Mouse (Mus musculus): ENCODE results near the gene Msh3. TPM values are rescaled to one million over a fixed set of nuclear protein-coding genes. Genes with fewer than 3 reads are reported as not detected.
A peak's percentile ranks its signal among the peaks of the same experiment; 100 is the strongest.

Gene Msh3
- polyA plus RNA-seq, 1 experiment from 2014 or later, result 27.5 TPM

- Histone ChIP-seq H3K9ac (no peak overlapping the region), H3K27ac (no peak overlapping the region), H3K4me1 (replicated peaks; ENCODE audit: control insufficient read depth, insufficient read depth, low read length) (no peaks in the 10 kb centered on the region), H3K9me3 (ENCODE audit: control insufficient read depth, low read length) (no peaks in the 10 kb centered on the region), H3K36me3 (replicated peaks; ENCODE audit: control insufficient read depth, insufficient read depth) (no peaks in the 10 kb centered on the region), H3K27me3 (ENCODE audit: control insufficient read depth, insufficient read depth, low read length) (no peaks in the 10 kb centered on the region), H3K4me2 (replicated peaks) (no peak overlapping the region), H3K4me3 (replicated peaks; ENCODE audit: low read length) (no peak overlapping the region)
- 93% methylated on average over 2 of the region's 2 CpGs for WGBS
- DNase-seq (ENCODE audit: low spot score), result no peak
- no peak for ATAC-seq (ENCODE audit: low FRiP score)
These were observed 6.8 kb upstream of the Msh3 start for GRCm38 (mm10) chr13:92361609-92362008.

DNA sequence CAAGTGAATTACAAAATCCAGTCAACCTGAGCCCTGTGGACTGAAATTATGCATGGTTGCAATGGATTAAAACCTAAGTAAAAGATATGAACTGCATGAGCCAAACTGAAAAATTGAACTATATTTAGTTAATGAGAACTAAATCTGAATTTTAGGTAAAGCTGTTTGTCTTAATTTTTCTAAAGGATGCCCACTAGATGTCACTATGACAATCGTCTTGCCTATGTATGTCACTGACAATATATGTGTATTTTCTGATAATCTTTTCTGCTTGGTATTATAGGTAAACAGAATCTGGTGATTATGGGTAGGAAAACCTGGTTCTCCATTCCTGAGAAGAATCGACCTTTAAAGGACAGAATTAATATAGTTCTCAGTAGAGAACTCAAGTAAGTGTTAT lies 2.8 kb upstream of the Msh3 start:
- 68% methylated on average over 2 of the region's 2 CpGs for WGBS
- DNase-seq (ENCODE audit: low spot score) (no peak), ATAC-seq (ENCODE audit: low FRiP score) (no peak)
- Histone ChIP-seq H3K4me3 (replicated peaks; ENCODE audit: low read length) (no peak overlapping the region), H3K4me1 (replicated peaks; ENCODE audit: control insufficient read depth, insufficient read depth, low read length) (peaks cover 16% of the 10 kb centered on the region), H3K9ac (no peak overlapping the region), H3K36me3 (replicated peaks; ENCODE audit: control insufficient read depth, insufficient read depth) (no peaks in the 10 kb centered on the region), H3K27me3 (ENCODE audit: control insufficient read depth, insufficient read depth, low read length) (no peaks in the 10 kb centered on the region), H3K4me2 (replicated peaks) (no peak overlapping the region), H3K9me3 (ENCODE audit: control insufficient read depth, low read length) (no peaks in the 10 kb centered on the region), H3K27ac (no peak overlapping the region)

DNA sequence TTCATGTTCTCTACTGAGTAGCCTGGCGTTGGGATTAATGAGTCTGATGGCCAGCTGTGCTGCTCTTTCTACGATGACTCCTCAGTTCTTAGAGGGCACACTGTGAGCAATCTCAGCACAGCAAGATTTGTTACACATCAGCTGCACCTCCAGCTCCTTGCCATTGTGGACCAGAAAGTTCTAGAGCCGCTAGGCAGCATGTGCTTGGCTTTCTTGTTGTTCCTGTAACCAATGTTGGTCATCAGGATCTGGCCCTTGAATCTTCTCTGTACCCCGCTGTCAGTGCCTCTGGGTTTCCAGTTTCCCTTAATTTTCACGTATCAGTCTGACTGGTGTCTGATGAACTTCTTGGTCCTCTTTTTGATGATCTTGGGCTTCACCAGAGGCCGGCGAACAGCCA lies 1.6 kb upstream of the Msh3 start:
- no peak overlapping the region for H3K9ac ChIP-seq
- 74% methylated on average over 7 of the region's 7 CpGs for WGBS
- H3K4me3 ChIP-seq (replicated peaks; ENCODE audit: low read length), result no peak overlapping the region
- no peaks in the 10 kb centered on the region for H3K9me3 ChIP-seq (ENCODE audit: control insufficient read depth, low read length)
- H3K4me1 ChIP-seq (replicated peaks; ENCODE audit: control insufficient read depth, insufficient read depth, low read length), result peaks cover 16% of the 10 kb centered on the region
- H3K36me3 ChIP-seq (replicated peaks; ENCODE audit: control insufficient read depth, insufficient read depth), result no peaks in the 10 kb centered on the region
- H3K27me3 ChIP-seq (ENCODE audit: control insufficient read depth, insufficient read depth, low read length), result no peaks in the 10 kb centered on the region
- DNase-seq (ENCODE audit: low spot score) (no peak), ATAC-seq (ENCODE audit: low FRiP score) (no peak)
- H3K4me2 ChIP-seq (replicated peaks), result peak overlapping the region; percentile 95
- no peak overlapping the region for H3K27ac ChIP-seq

GRCm38 (mm10) chr13:92355272-92355643 lies 455 bp upstream of the Msh3 start:
- Histone ChIP-seq H3K36me3 (replicated peaks; ENCODE audit: control insufficient read depth, insufficient read depth) (no peaks in the 10 kb centered on the region), H3K27me3 (ENCODE audit: control insufficient read depth, insufficient read depth, low read length) (no peaks in the 10 kb centered on the region), H3K4me3 (replicated peaks; ENCODE audit: low read length) (peak overlapping the region; percentile 48), H3K9me3 (ENCODE audit: control insufficient read depth, low read length) (no peaks in the 10 kb centered on the region), H3K4me2 (replicated peaks) (peak overlapping the region; percentile 95), H3K27ac (no peak overlapping the region), H3K4me1 (replicated peaks; ENCODE audit: control insufficient read depth, insufficient read depth, low read length) (peaks cover 16% of the 10 kb centered on the region), H3K9ac (peak overlapping the region; percentile 46)
- 1% methylated on average over 24 of the region's 24 CpGs for WGBS
- DNase-seq (ENCODE audit: low spot score) (no peak), ATAC-seq (ENCODE audit: low FRiP score) (peak; percentile 52)

DNA sequence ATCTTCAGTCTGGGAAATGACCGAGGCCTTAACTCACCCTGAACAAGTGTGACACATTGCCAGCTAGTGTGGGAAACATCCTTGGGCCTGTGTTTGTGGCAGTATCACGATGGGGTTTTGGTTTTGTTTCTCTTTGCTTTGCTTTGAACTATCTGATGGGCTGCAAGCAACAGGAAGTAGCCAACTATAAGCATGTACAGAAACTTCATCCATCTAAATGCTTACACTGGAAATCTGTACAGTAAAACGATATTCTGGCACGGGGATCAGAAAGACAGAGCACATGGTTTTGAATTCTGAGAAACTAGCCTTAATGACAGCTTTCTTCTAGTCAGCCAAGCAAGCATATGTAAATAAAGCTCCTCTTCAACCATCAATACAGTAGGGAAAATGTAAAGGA lies 847 bp downstream of the Msh3 start:
- DNase-seq (ENCODE audit: low spot score), result peak; percentile 41
- whole genome bisulfite sequencing, result 20% methylated on average over 4 of the region's 4 CpGs
- peak overlapping the region; percentile 52 for H3K9ac ChIP-seq

GRCm38 (mm10) chr13:92351100-92351499 lies 3.7 kb downstream of the Msh3 start:
- H3K9me3 ChIP-seq (ENCODE audit: control insufficient read depth, low read length), result no peaks in the 10 kb centered on the region
- no peak overlapping the region for H3K4me3 ChIP-seq (replicated peaks; ENCODE audit: low read length)
- no peak overlapping the region for H3K27ac ChIP-seq
- WGBS, result 94% methylated on average over 6 of the region's 6 CpGs
- H3K27me3 ChIP-seq (ENCODE audit: control insufficient read depth, insufficient read depth, low read length), result no peaks in the 10 kb centered on the region
- no peak overlapping the region for H3K4me2 ChIP-seq (replicated peaks)
- no peak overlapping the region for H3K9ac ChIP-seq
- peaks cover 29% of the 10 kb centered on the region for H3K36me3 ChIP-seq (replicated peaks; ENCODE audit: control insufficient read depth, insufficient read depth)
- peaks cover 16% of the 10 kb centered on the region for H3K4me1 ChIP-seq (replicated peaks; ENCODE audit: control insufficient read depth, insufficient read depth, low read length)
- no peak for DNase-seq (ENCODE audit: low spot score)
- no peak for ATAC-seq (ENCODE audit: low FRiP score)

More for the DNA sequence above, 847 bp downstream of the Msh3 start:
- Histone ChIP-seq H3K27ac (peak overlapping the region; percentile 63), H3K4me3 (replicated peaks; ENCODE audit: low read length) (peak overlapping the region; percentile 48), H3K4me2 (replicated peaks) (peak overlapping the region; percentile 95), H3K36me3 (replicated peaks; ENCODE audit: control insufficient read depth, insufficient read depth) (0 out of 2 replicates have a peak, but pooled peaks cover 3% of the 10 kb centered on the region), H3K27me3 (ENCODE audit: control insufficient read depth, insufficient read depth, low read length) (no peaks in the 10 kb centered on the region), H3K9me3 (ENCODE audit: control insufficient read depth, low read length) (no peaks in the 10 kb centered on the region), H3K4me1 (replicated peaks; ENCODE audit: control insufficient read depth, insufficient read depth, low read length) (peaks cover 16% of the 10 kb centered on the region)
- ATAC-seq (ENCODE audit: low FRiP score), result no peak

- Histone ChIP-seq H3K9me3 (ENCODE audit: control insufficient read depth, low read length) (no peaks in the 10 kb centered on the region), H3K36me3 (replicated peaks; ENCODE audit: control insufficient read depth, insufficient read depth) (peaks cover 71% of the 10 kb centered on the region), H3K27ac (no peak overlapping the region), H3K4me1 (replicated peaks; ENCODE audit: control insufficient read depth, insufficient read depth, low read length) (no peaks in the 10 kb centered on the region), H3K9ac (no peak overlapping the region), H3K4me3 (replicated peaks; ENCODE audit: low read length) (no peak overlapping the region), H3K4me2 (replicated peaks) (no peak overlapping the region), H3K27me3 (ENCODE audit: control insufficient read depth, insufficient read depth, low read length) (no peaks in the 10 kb centered on the region)
- ATAC-seq (ENCODE audit: low FRiP score) (no peak), DNase-seq (ENCODE audit: low spot score) (no peak)
- WGBS, result 79% methylated on average over 5 of the region's 5 CpGs
These were observed 8.5 kb downstream of the Msh3 start for GRCm38 (mm10) chr13:92346338-92346737.

DNA sequence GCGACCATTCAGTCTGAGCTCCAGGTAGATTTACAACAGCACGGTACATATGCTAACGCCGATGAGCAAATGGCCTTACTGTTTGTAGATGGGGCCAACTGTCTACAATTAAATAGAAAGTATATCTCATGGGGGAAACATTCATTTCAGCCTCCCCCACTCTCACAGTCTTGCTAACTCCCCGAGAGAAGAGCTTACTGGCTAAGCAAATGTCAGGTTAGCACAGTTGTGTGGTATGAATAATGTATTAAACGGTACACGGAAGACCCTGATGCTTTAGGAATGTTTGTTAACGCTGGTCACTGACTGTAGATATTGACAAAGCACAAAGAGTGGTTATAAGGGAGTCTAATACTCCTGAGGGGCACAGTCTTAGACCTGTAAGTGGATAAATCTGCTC lies 10.8 kb downstream of the Msh3 start:
- ATAC-seq (ENCODE audit: low FRiP score) (no peak), DNase-seq (ENCODE audit: low spot score) (no peak)
- H3K9ac ChIP-seq, result no peak overlapping the region
- no peak overlapping the region for H3K27ac ChIP-seq
- peaks cover 80% of the 10 kb centered on the region for H3K36me3 ChIP-seq (replicated peaks; ENCODE audit: control insufficient read depth, insufficient read depth)
- H3K4me1 ChIP-seq (replicated peaks; ENCODE audit: control insufficient read depth, insufficient read depth, low read length), result no peaks in the 10 kb centered on the region
- no peaks in the 10 kb centered on the region for H3K9me3 ChIP-seq (ENCODE audit: control insufficient read depth, low read length)
- no peak overlapping the region for H3K4me2 ChIP-seq (replicated peaks)
- 90% methylated on average over 8 of the region's 8 CpGs for WGBS
- no peaks in the 10 kb centered on the region for H3K27me3 ChIP-seq (ENCODE audit: control insufficient read depth, insufficient read depth, low read length)
- no peak overlapping the region for H3K4me3 ChIP-seq (replicated peaks; ENCODE audit: low read length)

GRCm38 (mm10) chr13:92339787-92340186 lies 15.0 kb downstream of the Msh3 start:
- Histone ChIP-seq H3K27ac (no peak overlapping the region), H3K36me3 (replicated peaks; ENCODE audit: control insufficient read depth, insufficient read depth) (peaks cover 44% of the 10 kb centered on the region), H3K9ac (no peak overlapping the region), H3K4me2 (replicated peaks) (no peak overlapping the region), H3K4me3 (replicated peaks; ENCODE audit: low read length) (no peak overlapping the region), H3K9me3 (ENCODE audit: control insufficient read depth, low read length) (no peaks in the 10 kb centered on the region), H3K4me1 (replicated peaks; ENCODE audit: control insufficient read depth, insufficient read depth, low read length) (no peaks in the 10 kb centered on the region), H3K27me3 (ENCODE audit: control insufficient read depth, insufficient read depth, low read length) (no peaks in the 10 kb centered on the region)
- DNase-seq (ENCODE audit: low spot score), result no peak
- WGBS, result 97% methylated on average over 3 of the region's 3 CpGs
- no peak for ATAC-seq (ENCODE audit: low FRiP score)

DNA sequence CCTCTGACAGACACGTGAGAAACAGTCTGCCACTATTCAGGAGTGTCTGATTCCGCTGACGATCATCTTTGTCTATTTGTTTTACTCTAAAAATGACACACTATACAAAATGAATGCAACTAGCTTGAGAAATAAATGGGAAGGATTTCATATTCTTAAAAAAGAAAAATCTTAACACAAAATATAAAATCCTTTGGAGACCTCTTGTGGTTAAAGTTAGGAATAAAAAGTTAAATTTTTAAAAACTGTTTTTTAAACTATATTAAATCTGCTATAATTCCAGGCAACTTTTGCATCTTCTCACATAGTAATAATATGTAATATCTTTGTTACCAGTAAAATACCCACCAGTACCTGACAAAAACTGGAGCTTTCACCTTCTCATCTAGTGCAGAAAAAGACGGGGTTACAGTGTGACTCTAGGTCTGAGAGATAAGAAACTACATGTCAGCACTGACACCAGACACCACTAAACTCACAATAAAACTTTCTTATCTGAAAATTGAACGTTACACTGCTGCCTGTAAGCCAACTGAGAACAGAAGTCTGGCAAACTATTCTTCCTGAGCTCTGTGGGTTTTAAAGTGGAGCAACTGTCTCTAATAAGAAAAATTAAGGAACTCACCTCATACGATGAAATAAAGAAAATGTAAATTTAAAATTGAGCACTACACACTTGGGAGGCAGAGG lies 16.9 kb downstream of the Msh3 start:
- H3K4me2 ChIP-seq (replicated peaks), result no peak overlapping the region
- H3K4me3 ChIP-seq (replicated peaks; ENCODE audit: low read length), result no peak overlapping the region
- no peak overlapping the region for H3K27ac ChIP-seq
- WGBS, result 89% methylated on average over 6 of the region's 6 CpGs
- ATAC-seq (ENCODE audit: low FRiP score) (no peak), DNase-seq (ENCODE audit: low spot score) (no peak)
- no peaks in the 10 kb centered on the region for H3K9me3 ChIP-seq (ENCODE audit: control insufficient read depth, low read length)
- peaks cover 26% of the 10 kb centered on the region for H3K36me3 ChIP-seq (replicated peaks; ENCODE audit: control insufficient read depth, insufficient read depth)
- H3K4me1 ChIP-seq (replicated peaks; ENCODE audit: control insufficient read depth, insufficient read depth, low read length), result no peaks in the 10 kb centered on the region
- H3K9ac ChIP-seq, result no peak overlapping the region
- no peaks in the 10 kb centered on the region for H3K27me3 ChIP-seq (ENCODE audit: control insufficient read depth, insufficient read depth, low read length)

Measured in hindbrain, embryonic 14.5 days (tissue).